Mouse (Mus musculus): ENCODE results near the gene Dusp13. TPM values are rescaled to one million over a fixed set of nuclear protein-coding genes. Genes with fewer than 3 reads are reported as not detected.
A peak's percentile ranks its signal among the peaks of the same experiment; 100 is the strongest.

The Dusp13 gene
- total and polyA plus RNA-seq, 2 experiments from 2014 or later: 0.25 TPM; not detected in 1

- 30% methylated on average over 12 of the region's 12 CpGs for WGBS
- ATAC-seq: peak; percentile 87
Measured at GRCm38 (mm10) chr14:21706759-21707571, 44.0 kb downstream of the Dusp13 start.

GRCm38 (mm10) chr14:21705462-21705861 lies 45.5 kb downstream of the Dusp13 start:
- H3K4me3 ChIP-seq (ENCODE audit: low read length): no peak overlapping the region
- TF ChIP-seq CTCF (IDR thresholded peaks at IDR 0.05; ENCODE audit: low read depth): no peak
- no peaks in the 10 kb centered on the region for H3K36me3 ChIP-seq (ENCODE audit: insufficient read depth, low read length)
- no peak overlapping the region for H3K27ac ChIP-seq
- no peak overlapping the region for H3K4me2 ChIP-seq (ENCODE audit: low read depth, low read length)
- no peak overlapping the region for H3K9ac ChIP-seq (replicated peaks; ENCODE audit: low read length)
- no peak for ATAC-seq
- WGBS: 87% methylated on average over 2 of the region's 2 CpGs
- no peaks in the 10 kb centered on the region for H3K4me1 ChIP-seq (ENCODE audit: insufficient read depth, low read length)
- no peaks in the 10 kb centered on the region for H3K9me3 ChIP-seq (ENCODE audit: low read length)
- no peak for DNase-seq (ENCODE audit: low spot score)
- H3K27me3 ChIP-seq (ENCODE audit: insufficient read depth, low read length): no peaks in the 10 kb centered on the region

More at GRCm38 (mm10) chr14:21706759-21707571, 44.0 kb downstream of the Dusp13 start:
- no peak overlapping the region for H3K4me2 ChIP-seq (ENCODE audit: low read depth, low read length)
- no peak overlapping the region for H3K4me3 ChIP-seq (ENCODE audit: low read length)
- H3K9ac ChIP-seq (replicated peaks; ENCODE audit: low read length): no peak overlapping the region
- H3K9me3 ChIP-seq (ENCODE audit: low read length): no peaks in the 10 kb centered on the region
- no peaks in the 10 kb centered on the region for H3K27me3 ChIP-seq (ENCODE audit: insufficient read depth, low read length)
- no peaks in the 10 kb centered on the region for H3K36me3 ChIP-seq (ENCODE audit: insufficient read depth, low read length)
- TF ChIP-seq CTCF (IDR thresholded peaks at IDR 0.05; ENCODE audit: low read depth): no peak
- peak overlapping the region; percentile 64 for H3K27ac ChIP-seq
- no peaks in the 10 kb centered on the region for H3K4me1 ChIP-seq (ENCODE audit: insufficient read depth, low read length)
- DNase-seq (ENCODE audit: low spot score): peak; percentile 63

GRCm38 (mm10) chr14:21703255-21703654 lies 47.7 kb downstream of the Dusp13 start:
- Histone ChIP-seq H3K27ac (no peak overlapping the region), H3K4me3 (ENCODE audit: low read length) (no peak overlapping the region), H3K27me3 (ENCODE audit: insufficient read depth, low read length) (no peaks in the 10 kb centered on the region), H3K9ac (replicated peaks; ENCODE audit: low read length) (no peak overlapping the region), H3K9me3 (ENCODE audit: low read length) (no peaks in the 10 kb centered on the region), H3K36me3 (ENCODE audit: insufficient read depth, low read length) (no peaks in the 10 kb centered on the region), H3K4me2 (ENCODE audit: low read depth, low read length) (no peak overlapping the region), H3K4me1 (ENCODE audit: insufficient read depth, low read length) (no peaks in the 10 kb centered on the region)
- 80% methylated on average over 5 of the region's 5 CpGs for WGBS
- TF ChIP-seq CTCF (IDR thresholded peaks at IDR 0.05; ENCODE audit: low read depth): no peak
- ATAC-seq (no peak), DNase-seq (ENCODE audit: low spot score) (no peak)

- no peak overlapping the region for H3K27ac ChIP-seq
- no peaks in the 10 kb centered on the region for H3K4me1 ChIP-seq (ENCODE audit: insufficient read depth, low read length)
- ATAC-seq (no peak), DNase-seq (ENCODE audit: low spot score) (no peak)
- TF ChIP-seq CTCF (IDR thresholded peaks at IDR 0.05; ENCODE audit: low read depth): no peak
- no peaks in the 10 kb centered on the region for H3K27me3 ChIP-seq (ENCODE audit: insufficient read depth, low read length)
- H3K36me3 ChIP-seq (ENCODE audit: insufficient read depth, low read length): no peaks in the 10 kb centered on the region
- no peak overlapping the region for H3K9ac ChIP-seq (replicated peaks; ENCODE audit: low read length)
- WGBS: 81% methylated on average over 8 of the region's 8 CpGs
- no peaks in the 10 kb centered on the region for H3K9me3 ChIP-seq (ENCODE audit: low read length)
- no peak overlapping the region for H3K4me3 ChIP-seq (ENCODE audit: low read length)
- H3K4me2 ChIP-seq (ENCODE audit: low read depth, low read length): no peak overlapping the region
Measured at GRCm38 (mm10) chr14:21702691-21703090, 48.3 kb downstream of the Dusp13 start.

- Histone ChIP-seq H3K4me1 (ENCODE audit: insufficient read depth, low read length) (no peaks in the 10 kb centered on the region), H3K4me3 (ENCODE audit: low read length) (no peak overlapping the region), H3K27me3 (ENCODE audit: insufficient read depth, low read length) (no peaks in the 10 kb centered on the region), H3K36me3 (ENCODE audit: insufficient read depth, low read length) (no peaks in the 10 kb centered on the region), H3K9me3 (ENCODE audit: low read length) (no peaks in the 10 kb centered on the region), H3K9ac (replicated peaks; ENCODE audit: low read length) (no peak overlapping the region), H3K4me2 (ENCODE audit: low read depth, low read length) (no peak overlapping the region), H3K27ac (no peak overlapping the region)
- DNase-seq (ENCODE audit: low spot score): no peak
- no peak for ATAC-seq
- TF ChIP-seq CTCF (IDR thresholded peaks at IDR 0.05; ENCODE audit: low read depth): no peak
- 85% methylated on average over 7 of the region's 7 CpGs for WGBS
Measured at GRCm38 (mm10) chr14:21696186-21696830, 54.7 kb downstream of the Dusp13 start.

- no peak overlapping the region for H3K4me3 ChIP-seq (ENCODE audit: low read length)
- H3K9ac ChIP-seq (replicated peaks; ENCODE audit: low read length): no peak overlapping the region
- no peaks in the 10 kb centered on the region for H3K36me3 ChIP-seq (ENCODE audit: insufficient read depth, low read length)
- DNase-seq (ENCODE audit: low spot score): no peak
- no peak overlapping the region for H3K4me2 ChIP-seq (ENCODE audit: low read depth, low read length)
- no peak for ATAC-seq
- no peak overlapping the region for H3K27ac ChIP-seq
- no peak for TF ChIP-seq CTCF (IDR thresholded peaks at IDR 0.05; ENCODE audit: low read depth)
- H3K4me1 ChIP-seq (ENCODE audit: insufficient read depth, low read length): no peaks in the 10 kb centered on the region
- WGBS: 80% methylated on average over 6 of the region's 6 CpGs
- H3K9me3 ChIP-seq (ENCODE audit: low read length): no peaks in the 10 kb centered on the region
- H3K27me3 ChIP-seq (ENCODE audit: insufficient read depth, low read length): no peaks in the 10 kb centered on the region
Measured at GRCm38 (mm10) chr14:21695020-21695419, 56.0 kb downstream of the Dusp13 start.

GRCm38 (mm10) chr14:21691070-21691469 lies 59.9 kb downstream of the Dusp13 start:
- no peak overlapping the region for H3K9ac ChIP-seq (replicated peaks; ENCODE audit: low read length)
- DNase-seq (ENCODE audit: low spot score) (no peak), ATAC-seq (no peak)
- no peak overlapping the region for H3K4me3 ChIP-seq (ENCODE audit: low read length)
- H3K36me3 ChIP-seq (ENCODE audit: insufficient read depth, low read length): no peaks in the 10 kb centered on the region
- no peak overlapping the region for H3K4me2 ChIP-seq (ENCODE audit: low read depth, low read length)
- 83% methylated on average over 3 of the region's 3 CpGs for whole genome bisulfite sequencing
- TF ChIP-seq CTCF (IDR thresholded peaks at IDR 0.05; ENCODE audit: low read depth): no peak
- no peak overlapping the region for H3K27ac ChIP-seq
- no peaks in the 10 kb centered on the region for H3K9me3 ChIP-seq (ENCODE audit: low read length)
- H3K27me3 ChIP-seq (ENCODE audit: insufficient read depth, low read length): no peaks in the 10 kb centered on the region
- H3K4me1 ChIP-seq (ENCODE audit: insufficient read depth, low read length): no peaks in the 10 kb centered on the region
